Mouse (Mus musculus): ENCODE results near the gene Chn1.

DNA sequence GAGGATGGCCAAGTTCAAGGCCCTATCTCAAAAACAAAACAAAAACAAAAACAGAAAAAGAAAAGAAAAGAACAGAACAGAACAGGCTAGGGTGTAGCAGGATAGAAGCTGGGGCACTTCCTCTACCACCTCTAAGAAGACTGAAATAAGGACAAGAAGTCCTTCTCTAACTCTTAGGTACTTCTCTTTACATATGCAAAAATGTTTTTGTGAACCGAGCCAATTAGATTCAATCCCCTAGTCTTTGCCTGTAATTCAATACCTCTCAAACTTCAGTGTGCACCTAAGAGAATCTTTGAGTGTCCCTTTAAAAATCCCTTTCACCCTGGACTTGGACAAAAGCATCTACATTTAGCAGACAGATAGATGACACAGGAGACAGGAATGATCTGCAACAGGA is 2.2 kb downstream of the Chn1 start:
- no peak for TF ChIP-seq EP300 (IDR thresholded peaks at IDR 0.05; ENCODE audit: low read depth)
- TF ChIP-seq CTCF (IDR thresholded peaks at IDR 0.05; ENCODE audit: low read depth), result no peak
